Mouse (Mus musculus) intestine, embryonic 15.5 days (tissue): ENCODE data around the gene Sirt2. TPM values are rescaled to one million over a fixed set of nuclear protein-coding genes. Genes with fewer than 3 reads are reported as not detected.

Source experiments
- ATAC-seq: fragments of 200-750 bp; cut with Nextera tagmentation; 2 replicates; pipeline ENCODE4 v1.8.0; 2017; ENCODE audit warnings: moderate TSS enrichment, moderate library complexity
- H3K27ac ChIP-seq: fragments of 300-500 bp; sonication (generic); 2 replicates; pipeline ENCODE4 v1.5.1; 2015; ENCODE audit warnings: mild to moderate bottlenecking, inconsistent platforms
- H3K27me3 ChIP-seq: fragments of 300-500 bp; sonication (generic); replicated peaks from 2 replicates; pipeline ENCODE4 v1.6.1; 2015; ENCODE audit warnings: inconsistent platforms
- H3K36me3 ChIP-seq: fragments of 300-500 bp; sonication (generic); 2 replicates; pipeline ENCODE4 v1.6.1; 2015; ENCODE audit warnings: inconsistent platforms
- H3K4me1 ChIP-seq: fragments of 300-500 bp; sonication (generic); replicated peaks from 2 replicates; pipeline ENCODE4 v1.6.1; 2015; ENCODE audit warnings: inconsistent platforms
- H3K4me2 ChIP-seq: fragments of 300-500 bp; sonication (generic); replicated peaks from 2 replicates; pipeline ENCODE4 v1.6.1; 2015; ENCODE audit warnings: mild to moderate bottlenecking, inconsistent platforms
- H3K4me3 ChIP-seq: fragments of 300-500 bp; sonication (generic); replicated peaks from 2 replicates; pipeline ENCODE4 v1.5.1; 2015; ENCODE audit warnings: inconsistent platforms
- H3K9ac ChIP-seq: fragments of 300-500 bp; sonication (generic); 2 replicates; pipeline ENCODE4 v1.6.1; 2015; ENCODE audit warnings: inconsistent platforms
- H3K9me3 ChIP-seq: fragments of 300-500 bp; sonication (generic); 2 replicates; pipeline ENCODE4 v1.6.1; 2016; ENCODE audit warnings: inconsistent platforms
- WGBS: fragments of 180-500 bp; shearing (Covaris S2); methylation state at CpG from one replicate; pipeline ENCODE4 v1.1.7; 2015; 5-methylcytosine and 5-hydroxymethylcytosine counted together
- polyA plus RNA-seq: library from polyadenylated mRNA; unstranded; fragments of >200 nt; fragmentation: Nextera tagmentation; extraction: Ambion mirVana; gene quantifications from 2 replicates; pipeline ENCODE4 v1.2.1, GENCODE M21; 2015

The Sirt2 gene
- 54.9 and 60.3 TPM in 2 replicates for polyA plus RNA-seq

- Histone ChIP-seq H3K4me2 (peak within 1 kb of the TSS; percentile 75), H3K27me3 (no peaks in the 10 kb centered on the region), H3K4me3 (peak within 1 kb of the TSS; percentile 78), H3K36me3 (peaks cover 5% of the 10 kb centered on the region; the same call in 1 of the 2 replicates), H3K9me3 (no peaks in the 10 kb centered on the region), H3K9ac (peak within 1 kb of the TSS; percentile 73), H3K27ac (no peak within 1 kb of the TSS), H3K4me1 (peaks cover 17% of the 10 kb centered on the region)
- under 1% methylated on average over 45 of the region's 45 CpGs for WGBS
- peak; percentile 99 for ATAC-seq
Measured at GRCm38 (mm10) chr7:28766173-28766879, at the start of gene Sirt2. Gene Sirt2 (plus strand): TSS chr7:28766735.

- Histone ChIP-seq H3K27ac (no peak overlapping the region), H3K9ac (no peak overlapping the region), H3K27me3 (no peaks in the 10 kb centered on the region), H3K36me3 (no peaks in the 10 kb centered on the region), H3K4me1 (0 out of 2 replicates have a peak, but pooled peaks cover 2% of the 10 kb centered on the region), H3K4me3 (no peak overlapping the region), H3K9me3 (no peaks in the 10 kb centered on the region), H3K4me2 (no peak overlapping the region; the same call in 1 of the 2 replicates)
- 71% methylated on average over 10 of the region's 10 CpGs for WGBS
- no peak for ATAC-seq
Measured at GRCm38 (mm10) chr7:28717726-28718125, 48.8 kb upstream of the Sirt2 start.

GRCm38 (mm10) chr7:28719159-28719558 lies 47.4 kb upstream of the Sirt2 start:
- Histone ChIP-seq H3K27ac (no peak overlapping the region), H3K9ac (no peak overlapping the region), H3K36me3 (no peaks in the 10 kb centered on the region), H3K27me3 (no peaks in the 10 kb centered on the region), H3K4me3 (no peak overlapping the region), H3K4me2 (no peak overlapping the region), H3K4me1 (0 out of 2 replicates have a peak, but pooled peaks cover 2% of the 10 kb centered on the region), H3K9me3 (no peaks in the 10 kb centered on the region)
- no peak for ATAC-seq
- 39% methylated on average over 4 of the region's 4 CpGs for WGBS

GRCm38 (mm10) chr7:28719650-28720049 lies 46.9 kb upstream of the Sirt2 start:
- Histone ChIP-seq H3K4me1 (0 out of 2 replicates have a peak, but pooled peaks cover 2% of the 10 kb centered on the region), H3K36me3 (no peaks in the 10 kb centered on the region), H3K9me3 (no peaks in the 10 kb centered on the region), H3K4me2 (no peak overlapping the region), H3K4me3 (no peak overlapping the region), H3K27ac (no peak overlapping the region), H3K27me3 (no peaks in the 10 kb centered on the region), H3K9ac (no peak overlapping the region)
- ATAC-seq = no peak
- 81% methylated on average over 2 of the region's 2 CpGs for WGBS

GRCm38 (mm10) chr7:28720753-28721537 lies 45.6 kb upstream of the Sirt2 start:
- Histone ChIP-seq H3K27ac (no peak overlapping the region), H3K9ac (no peak overlapping the region), H3K4me2 (no peak overlapping the region), H3K36me3 (no peaks in the 10 kb centered on the region), H3K4me1 (0 out of 2 replicates have a peak, but pooled peaks cover 2% of the 10 kb centered on the region), H3K27me3 (no peaks in the 10 kb centered on the region), H3K4me3 (no peak overlapping the region), H3K9me3 (no peaks in the 10 kb centered on the region)
- 80% methylated on average over 3 of the region's 3 CpGs for WGBS
- no peak for ATAC-seq

GRCm38 (mm10) chr7:28722079-28722478 lies 44.5 kb upstream of the Sirt2 start:
- no peak overlapping the region for H3K4me2 ChIP-seq
- ATAC-seq = no peak
- no peak overlapping the region for H3K27ac ChIP-seq
- H3K9ac ChIP-seq = no peak overlapping the region
- 0 out of 2 replicates have a peak, but pooled peaks cover 2% of the 10 kb centered on the region for H3K4me1 ChIP-seq
- H3K9me3 ChIP-seq = no peaks in the 10 kb centered on the region
- no peaks in the 10 kb centered on the region for H3K36me3 ChIP-seq
- no peaks in the 10 kb centered on the region for H3K27me3 ChIP-seq
- 95% methylated on average over 7 of the region's 7 CpGs for WGBS
- H3K4me3 ChIP-seq = no peak overlapping the region

- no peak overlapping the region for H3K4me2 ChIP-seq
- H3K36me3 ChIP-seq = no peaks in the 10 kb centered on the region
- no peaks in the 10 kb centered on the region for H3K9me3 ChIP-seq
- no peak for ATAC-seq
- no peaks in the 10 kb centered on the region for H3K4me1 ChIP-seq
- 95% methylated on average over 2 of the region's 2 CpGs for WGBS
- no peak overlapping the region for H3K9ac ChIP-seq
- no peak overlapping the region for H3K4me3 ChIP-seq
- no peaks in the 10 kb centered on the region for H3K27me3 ChIP-seq
- no peak overlapping the region for H3K27ac ChIP-seq
Measured at GRCm38 (mm10) chr7:28724613-28725012, 41.9 kb upstream of the Sirt2 start.

GRCm38 (mm10) chr7:28726600-28726999 lies 39.9 kb upstream of the Sirt2 start:
- H3K27ac ChIP-seq = no peak overlapping the region
- WGBS = 9% methylated on average over 14 of the region's 14 CpGs
- no peaks in the 10 kb centered on the region; the same call in 1 of the 2 replicates for H3K9me3 ChIP-seq
- no peak overlapping the region for H3K9ac ChIP-seq
- no peaks in the 10 kb centered on the region for H3K4me1 ChIP-seq
- H3K4me2 ChIP-seq = peak overlapping the region; percentile 28; the same call in 1 of the 2 replicates
- peak; percentile 71; the same call in 1 of the 2 replicates for ATAC-seq
- H3K36me3 ChIP-seq = no peaks in the 10 kb centered on the region
- no peak overlapping the region for H3K4me3 ChIP-seq
- H3K27me3 ChIP-seq = no peaks in the 10 kb centered on the region

GRCm38 (mm10) chr7:28727649-28728340 lies 38.7 kb upstream of the Sirt2 start:
- H3K36me3 ChIP-seq = no peaks in the 10 kb centered on the region
- no peaks in the 10 kb centered on the region for H3K27me3 ChIP-seq
- H3K27ac ChIP-seq = no peak overlapping the region
- 55% methylated on average over 10 of the region's 10 CpGs for WGBS
- H3K9ac ChIP-seq = no peak overlapping the region
- H3K4me2 ChIP-seq = no peak overlapping the region
- no peak for ATAC-seq
- no peaks in the 10 kb centered on the region; the same call in 1 of the 2 replicates for H3K9me3 ChIP-seq
- no peak overlapping the region for H3K4me3 ChIP-seq
- 0 out of 2 replicates have a peak, but pooled peaks cover 4% of the 10 kb centered on the region for H3K4me1 ChIP-seq

GRCm38 (mm10) chr7:28732341-28733142 lies 34.0 kb upstream of the Sirt2 start:
- Histone ChIP-seq H3K36me3 (peaks cover 4% of the 10 kb centered on the region; the same call in 1 of the 2 replicates), H3K4me2 (peak overlapping the region; percentile 77), H3K27me3 (no peaks in the 10 kb centered on the region), H3K4me3 (peak overlapping the region; percentile 44), H3K4me1 (0 out of 2 replicates have a peak, but pooled peaks cover 4% of the 10 kb centered on the region), H3K9me3 (no peaks in the 10 kb centered on the region; the same call in 1 of the 2 replicates), H3K27ac (no peak overlapping the region), H3K9ac (peak overlapping the region; percentile 17)
- 3% methylated on average over 58 of the region's 58 CpGs for WGBS
- ATAC-seq = peak; percentile 96

GRCm38 (mm10) chr7:28733211-28733610 lies 33.3 kb upstream of the Sirt2 start:
- H3K27me3 ChIP-seq = no peaks in the 10 kb centered on the region
- no peak overlapping the region for H3K9ac ChIP-seq
- H3K4me1 ChIP-seq = 0 out of 2 replicates have a peak, but pooled peaks cover 4% of the 10 kb centered on the region
- peak overlapping the region; percentile 44 for H3K4me3 ChIP-seq
- H3K9me3 ChIP-seq = no peaks in the 10 kb centered on the region; the same call in 1 of the 2 replicates
- peak; percentile 61 for ATAC-seq
- WGBS = 19% methylated on average over 11 of the region's 11 CpGs
- no peak overlapping the region for H3K27ac ChIP-seq
- peak overlapping the region; percentile 77 for H3K4me2 ChIP-seq
- peaks cover 4% of the 10 kb centered on the region for H3K36me3 ChIP-seq
